Mouse (Mus musculus) embryonic facial prominence, embryonic 10.5 days (tissue): ENCODE measurements at regions not wholly inside any gene's neighbourhood (a gene's known extent, or its start where the extent isn't known, plus 50 kb on each side); places are given as distances from the start of the nearest gene placed in this dataset.

Experiments
- DNase-seq: peaks from one replicate; pipeline ENCODE4 v3.0.0-alpha.2; 2017; ENCODE audit warnings: low spot score
- H3K27ac ChIP-seq: fragments of 300-500 bp; sonication (generic); replicated peaks from 2 replicates; pipeline ENCODE4 v1.5.1; 2016; ENCODE audit warnings: mild to moderate bottlenecking
- H3K27me3 ChIP-seq: fragments of 300-500 bp; sonication (generic); replicated peaks from 2 replicates; pipeline ENCODE4 v1.6.1; 2016; ENCODE audit warnings: low read depth, mild to moderate bottlenecking; ENCODE audit not compliant: poor library complexity, severe bottlenecking
- H3K36me3 ChIP-seq: fragments of 300-500 bp; sonication (generic); replicated peaks from 2 replicates; pipeline ENCODE4 v1.6.1; 2016; ENCODE audit warnings: mild to moderate bottlenecking, moderate library complexity
- H3K4me1 ChIP-seq: fragments of 300-500 bp; sonication (generic); 2 replicates; pipeline ENCODE4 v1.6.1; 2016
- H3K4me3 ChIP-seq: fragments of 300-500 bp; sonication (generic); 2 replicates; pipeline ENCODE4 v1.5.1; 2016; ENCODE audit warnings: mild to moderate bottlenecking, moderate library complexity
- H3K9me3 ChIP-seq: fragments of 300-500 bp; sonication (generic); 2 replicates; pipeline ENCODE4 v1.6.1; 2016; ENCODE audit warnings: mild to moderate bottlenecking
- WGBS: fragments of 180-500 bp; shearing (Covaris S2); methylation state at CpG from one replicate; pipeline ENCODE4 v1.1.7; 2016; 5-methylcytosine and 5-hydroxymethylcytosine counted together

DNA sequence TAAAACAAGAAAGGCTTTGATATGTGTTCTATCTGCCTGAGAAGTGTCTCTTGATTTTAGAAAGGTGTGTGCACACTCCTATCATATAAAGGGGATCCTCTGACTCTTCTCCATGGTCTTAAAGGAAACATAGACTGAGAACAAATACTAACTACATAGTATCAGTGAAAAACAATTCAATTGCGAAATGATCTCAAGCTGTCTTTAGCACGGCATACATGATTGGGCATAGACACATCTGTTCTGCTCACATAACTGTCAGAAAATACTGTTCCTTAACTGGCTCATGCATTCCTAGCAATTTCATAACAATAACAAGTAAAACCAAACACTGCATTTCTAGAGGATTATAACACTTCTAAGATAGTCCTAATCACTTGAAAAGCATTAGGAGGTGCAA lies 95.5 kb upstream of the Kitl start:
- DNase-seq = no peak
- H3K36me3 ChIP-seq = no peaks in the 10 kb centered on the region
- WGBS = 77% methylated on average over 2 of the region's 2 CpGs

DNA sequence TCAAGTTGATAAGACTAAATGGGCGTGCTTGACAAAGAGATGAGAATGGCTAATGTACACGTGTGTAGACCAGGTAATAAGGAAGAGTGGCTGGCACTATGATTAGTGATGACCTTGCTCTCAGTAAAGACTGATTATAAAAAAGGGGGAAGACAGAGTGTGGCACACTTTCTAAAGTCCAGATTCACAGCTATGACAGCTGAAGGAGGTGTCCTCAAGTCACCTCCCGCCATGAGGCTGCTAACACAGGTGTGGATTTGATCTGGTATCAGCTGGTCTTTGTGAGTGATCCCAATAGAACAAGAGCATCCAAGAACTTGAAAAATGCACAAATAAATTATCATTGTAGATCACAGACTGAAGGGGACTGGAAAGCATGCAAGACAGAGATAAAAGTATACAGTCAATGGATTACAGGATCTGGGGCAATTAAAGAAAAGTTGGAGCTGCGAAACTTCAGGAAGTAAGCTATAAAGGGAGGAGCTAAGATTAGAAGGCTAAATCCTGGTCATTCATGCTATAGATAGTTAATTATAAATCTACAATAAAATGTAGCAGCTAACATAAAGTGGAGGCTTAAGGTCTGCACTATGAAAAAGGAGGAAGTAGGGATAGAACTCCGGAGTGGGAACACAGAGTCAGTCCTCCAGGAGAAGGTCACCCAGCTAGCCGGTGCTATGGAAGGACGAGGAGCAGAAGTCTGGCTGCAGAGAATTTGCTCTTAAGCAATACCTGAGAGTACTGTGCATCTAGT lies 96.7 kb upstream of the Kitl start:
- Histone ChIP-seq H3K27me3 (no peaks in the 10 kb centered on the region), H3K27ac (no peak overlapping the region), H3K4me3 (no peak overlapping the region), H3K4me1 (peaks cover 31% of the 10 kb centered on the region), H3K36me3 (no peaks in the 10 kb centered on the region), H3K9me3 (no peaks in the 10 kb centered on the region)
- 90% methylated on average over 7 of the region's 7 CpGs for WGBS
- DNase-seq = no peak

More for the DNA sequence above, 95.5 kb upstream of the Kitl start:
- no peaks in the 10 kb centered on the region for H3K9me3 ChIP-seq
- H3K4me1 ChIP-seq = peaks cover 27% of the 10 kb centered on the region
- H3K27ac ChIP-seq = no peak overlapping the region
- H3K27me3 ChIP-seq = no peaks in the 10 kb centered on the region
- no peak overlapping the region for H3K4me3 ChIP-seq

DNA sequence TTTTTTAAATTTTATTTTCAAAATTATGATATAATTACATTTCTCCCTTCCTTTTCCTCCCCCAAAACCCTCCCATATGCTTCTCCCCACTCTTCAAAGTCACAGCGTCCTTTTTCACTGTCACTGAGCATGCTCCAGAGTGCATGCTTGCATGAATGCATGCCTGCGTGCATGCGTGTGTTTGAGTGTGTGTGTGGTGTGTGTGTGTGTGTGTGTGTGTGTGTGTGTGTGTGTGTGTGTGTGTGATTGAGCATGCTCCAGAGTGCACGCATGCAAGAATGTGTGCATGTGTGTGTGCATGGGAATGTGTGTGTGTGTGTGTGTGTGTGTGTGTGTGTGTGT lies 101.6 kb upstream of the Kitl start:
- H3K9me3 ChIP-seq = no peaks in the 10 kb centered on the region
- H3K27ac ChIP-seq = no peak overlapping the region
- 0 out of 2 replicates have a peak overlapping the region, but pooled peaks have one; percentile 42 for H3K4me3 ChIP-seq
- H3K4me1 ChIP-seq = peaks cover 13% of the 10 kb centered on the region
- no peak for DNase-seq
- H3K36me3 ChIP-seq = no peaks in the 10 kb centered on the region
- 85% methylated on average over 4 of the region's 4 CpGs for WGBS
- H3K27me3 ChIP-seq = no peaks in the 10 kb centered on the region

DNA sequence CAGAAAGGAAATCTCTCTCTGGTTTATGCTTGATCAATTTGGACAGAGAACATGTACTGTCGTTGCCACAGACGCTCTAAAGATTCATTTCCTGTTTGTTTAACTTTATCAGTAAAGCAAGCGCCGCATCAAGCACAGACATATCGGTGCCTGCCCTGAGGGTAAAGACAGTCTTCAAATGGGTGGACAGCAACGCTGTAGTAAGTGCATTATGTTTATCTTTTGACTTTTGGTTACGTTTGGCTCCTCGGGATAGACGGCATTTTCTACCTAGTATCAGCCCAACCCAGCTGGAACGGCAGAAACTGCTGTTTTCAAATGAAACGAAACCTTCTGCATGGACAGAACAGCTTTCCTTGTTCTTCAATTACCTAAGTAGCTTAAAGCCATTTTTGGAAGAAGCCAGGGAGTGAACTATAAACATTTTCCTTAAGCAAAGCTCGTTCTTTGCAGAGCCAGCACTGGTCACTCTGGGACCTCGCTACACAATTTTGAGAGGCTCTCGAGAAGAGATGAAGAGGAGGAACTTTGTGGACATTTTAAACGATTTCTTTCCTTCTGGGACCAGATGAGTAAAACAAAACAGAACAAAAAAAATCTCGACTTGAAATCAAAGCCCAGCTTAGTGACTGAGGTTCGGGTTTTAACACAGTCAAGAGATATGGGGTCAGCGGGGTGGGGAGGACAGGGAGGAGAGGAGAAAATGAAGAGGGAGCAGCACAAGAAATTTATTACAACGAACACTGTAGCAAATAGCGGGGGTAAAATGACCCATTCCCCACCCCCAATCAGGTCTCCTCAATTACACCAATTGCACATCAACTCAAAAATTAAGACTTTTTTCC lies 102.2 kb upstream of the Kitl start:
- H3K9me3 ChIP-seq = no peaks in the 10 kb centered on the region
- peak; percentile 18 for DNase-seq
- H3K4me3 ChIP-seq = peak overlapping the region; percentile 42
- H3K36me3 ChIP-seq = no peaks in the 10 kb centered on the region
- 32% methylated on average over 20 of the region's 20 CpGs for WGBS
- peak overlapping the region; percentile 26; the same call in 1 of the 2 replicates for H3K27ac ChIP-seq
- H3K4me1 ChIP-seq = peaks cover 13% of the 10 kb centered on the region
- no peaks in the 10 kb centered on the region for H3K27me3 ChIP-seq

DNA sequence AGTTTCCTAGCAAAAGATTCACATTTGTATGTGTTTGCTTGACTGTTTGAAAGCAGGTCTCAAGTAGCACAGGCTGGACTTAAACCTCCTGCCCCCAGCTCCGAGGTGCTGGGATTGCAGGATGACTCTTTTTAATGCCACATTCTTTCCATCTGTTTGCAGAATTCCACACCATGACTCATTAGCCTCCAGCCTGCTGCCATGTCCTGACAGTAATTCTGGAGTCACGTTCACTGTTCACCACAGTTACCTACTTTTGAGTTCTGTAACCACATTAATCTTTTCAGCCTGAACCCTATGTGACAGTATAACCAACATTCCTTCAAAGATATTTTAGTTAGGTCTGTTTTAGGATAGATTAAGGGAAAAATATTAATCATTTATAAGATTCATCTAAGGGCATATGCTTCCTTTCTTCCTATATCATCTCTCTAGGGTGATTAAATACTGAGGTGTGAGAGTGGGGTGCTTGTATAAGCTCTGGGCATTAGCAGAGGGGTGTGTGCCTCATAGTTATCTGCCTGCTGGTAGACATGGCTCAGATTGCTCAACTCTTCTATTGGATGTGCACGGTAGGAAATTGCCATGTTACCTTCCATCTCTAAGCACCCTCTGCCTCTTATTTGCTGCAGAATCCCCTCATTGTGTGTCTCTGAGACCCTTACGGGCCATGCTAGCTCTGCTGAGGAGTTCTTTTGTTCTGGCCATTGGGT lies 105.3 kb upstream of the Kitl start:
- H3K4me3 ChIP-seq = no peak overlapping the region
- no peaks in the 10 kb centered on the region for H3K36me3 ChIP-seq
- H3K9me3 ChIP-seq = no peaks in the 10 kb centered on the region
- peaks cover 20% of the 10 kb centered on the region for H3K4me1 ChIP-seq
- 73% methylated on average over 4 of the region's 4 CpGs for WGBS
- H3K27ac ChIP-seq = no peak overlapping the region
- DNase-seq = no peak
- no peaks in the 10 kb centered on the region for H3K27me3 ChIP-seq

DNA sequence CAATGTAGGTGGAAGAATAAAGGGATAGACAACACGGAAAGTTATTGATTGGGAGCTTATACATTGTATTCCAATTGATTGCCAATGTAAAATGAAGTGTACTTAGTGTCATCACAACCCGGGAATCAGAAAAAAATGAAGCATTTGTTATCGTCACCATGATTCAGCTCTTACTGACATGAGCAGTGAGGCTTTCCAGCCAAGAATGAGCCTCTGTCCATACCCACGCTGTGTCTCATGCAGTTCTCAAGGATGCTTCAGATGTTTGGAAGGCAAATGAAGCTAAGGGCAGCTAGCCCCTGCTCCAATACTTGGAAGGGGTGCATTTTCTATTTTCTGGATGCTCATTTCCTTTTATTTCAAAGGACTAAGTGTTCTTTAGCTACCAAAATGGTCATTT lies 107.4 kb upstream of the Kitl start:
- no peak overlapping the region for H3K4me3 ChIP-seq
- H3K9me3 ChIP-seq = no peaks in the 10 kb centered on the region
- 72% methylated on average over 4 of the region's 4 CpGs for WGBS
- H3K27me3 ChIP-seq = no peaks in the 10 kb centered on the region
- no peak for DNase-seq
- H3K4me1 ChIP-seq = peaks cover 10% of the 10 kb centered on the region
- no peak overlapping the region for H3K27ac ChIP-seq
- H3K36me3 ChIP-seq = no peaks in the 10 kb centered on the region

DNA sequence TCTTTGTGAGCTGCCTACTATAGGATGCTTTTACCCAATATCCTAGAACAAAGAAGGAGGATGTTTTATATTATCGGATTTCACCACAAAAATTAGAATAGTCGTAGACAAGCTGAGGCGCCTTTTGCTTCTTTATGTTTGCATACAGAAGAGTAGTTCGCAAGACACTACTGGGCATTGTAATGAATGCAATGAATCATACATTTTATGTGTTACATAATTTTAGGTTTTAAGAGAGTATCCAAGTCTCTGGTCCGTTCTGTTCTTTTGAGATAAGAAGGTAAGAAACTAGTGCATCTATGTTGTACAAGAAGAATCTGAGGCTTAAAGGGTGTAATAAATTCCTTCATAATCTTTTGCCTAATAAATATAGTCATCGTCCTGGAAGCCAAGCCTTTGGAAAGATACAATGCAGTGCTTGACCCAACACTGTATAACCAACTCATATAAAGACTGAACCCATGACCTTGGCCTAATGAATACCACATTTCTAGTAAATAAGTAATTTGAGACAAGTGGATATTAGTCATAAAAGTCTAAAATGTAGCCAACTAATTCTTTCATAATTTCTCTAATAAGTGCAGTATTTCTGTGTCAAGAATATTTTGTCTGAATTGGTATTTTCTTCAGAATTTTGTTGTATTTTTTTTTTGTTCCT lies 108.5 kb upstream of the Kitl start:
- H3K4me3 ChIP-seq = no peak overlapping the region
- no peaks in the 10 kb centered on the region for H3K9me3 ChIP-seq
- DNase-seq = no peak
- H3K27ac ChIP-seq = no peak overlapping the region
- H3K4me1 ChIP-seq = peaks cover 8% of the 10 kb centered on the region; the same call in 1 of the 2 replicates
- WGBS = 81% methylated on average over 6 of the region's 6 CpGs
- H3K36me3 ChIP-seq = no peaks in the 10 kb centered on the region
- H3K27me3 ChIP-seq = no peaks in the 10 kb centered on the region

DNA sequence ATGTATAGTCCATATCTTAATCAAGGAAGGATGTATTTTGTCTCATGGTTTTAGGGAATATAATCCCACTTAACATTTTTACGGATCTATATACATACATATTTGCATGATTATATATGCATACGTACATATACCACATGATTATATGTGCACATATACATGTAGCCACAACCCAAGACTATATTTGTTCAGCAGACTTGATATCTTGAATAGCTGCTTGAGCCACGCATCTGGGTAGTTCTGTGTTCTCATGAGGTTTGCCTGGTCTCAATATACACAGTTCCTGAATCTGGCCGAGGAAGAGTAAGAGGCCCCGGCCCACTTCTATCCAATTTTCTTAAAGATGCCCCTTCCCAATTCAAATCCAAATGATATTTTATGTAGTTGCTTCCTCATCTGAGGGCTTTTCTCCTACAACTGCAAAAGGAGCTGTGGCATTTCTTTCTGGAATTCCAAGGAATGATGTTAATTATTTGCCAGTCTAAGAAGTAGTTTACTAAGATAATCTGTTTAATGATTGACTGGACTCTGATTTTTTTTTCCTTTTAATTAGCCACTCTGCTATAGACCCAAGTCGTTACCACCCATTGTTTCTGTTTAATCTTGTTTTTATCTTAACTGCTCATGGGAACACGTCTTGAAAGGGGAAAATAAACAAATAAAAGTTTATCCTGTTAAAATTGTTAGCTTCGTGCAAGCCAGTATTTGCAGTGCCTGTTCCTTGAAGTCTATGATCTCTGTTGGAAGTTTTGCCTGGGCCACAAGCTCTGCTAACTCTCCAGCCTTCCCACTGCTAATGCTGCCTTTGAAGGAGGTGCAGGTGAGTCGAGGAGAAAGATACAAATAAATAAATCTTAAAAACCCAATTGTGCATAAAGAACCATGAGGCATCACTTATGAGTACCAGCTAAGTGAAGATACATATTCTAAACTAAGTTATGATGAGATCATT lies 112.9 kb upstream of the Kitl start:
- 73% methylated on average over 9 of the region's 9 CpGs for WGBS
- H3K9me3 ChIP-seq = no peaks in the 10 kb centered on the region
- DNase-seq = no peak
- no peak overlapping the region for H3K4me3 ChIP-seq
- H3K4me1 ChIP-seq = peaks cover 8% of the 10 kb centered on the region; the same call in 1 of the 2 replicates
- no peaks in the 10 kb centered on the region for H3K36me3 ChIP-seq
- no peak overlapping the region for H3K27ac ChIP-seq
- no peaks in the 10 kb centered on the region for H3K27me3 ChIP-seq

DNA sequence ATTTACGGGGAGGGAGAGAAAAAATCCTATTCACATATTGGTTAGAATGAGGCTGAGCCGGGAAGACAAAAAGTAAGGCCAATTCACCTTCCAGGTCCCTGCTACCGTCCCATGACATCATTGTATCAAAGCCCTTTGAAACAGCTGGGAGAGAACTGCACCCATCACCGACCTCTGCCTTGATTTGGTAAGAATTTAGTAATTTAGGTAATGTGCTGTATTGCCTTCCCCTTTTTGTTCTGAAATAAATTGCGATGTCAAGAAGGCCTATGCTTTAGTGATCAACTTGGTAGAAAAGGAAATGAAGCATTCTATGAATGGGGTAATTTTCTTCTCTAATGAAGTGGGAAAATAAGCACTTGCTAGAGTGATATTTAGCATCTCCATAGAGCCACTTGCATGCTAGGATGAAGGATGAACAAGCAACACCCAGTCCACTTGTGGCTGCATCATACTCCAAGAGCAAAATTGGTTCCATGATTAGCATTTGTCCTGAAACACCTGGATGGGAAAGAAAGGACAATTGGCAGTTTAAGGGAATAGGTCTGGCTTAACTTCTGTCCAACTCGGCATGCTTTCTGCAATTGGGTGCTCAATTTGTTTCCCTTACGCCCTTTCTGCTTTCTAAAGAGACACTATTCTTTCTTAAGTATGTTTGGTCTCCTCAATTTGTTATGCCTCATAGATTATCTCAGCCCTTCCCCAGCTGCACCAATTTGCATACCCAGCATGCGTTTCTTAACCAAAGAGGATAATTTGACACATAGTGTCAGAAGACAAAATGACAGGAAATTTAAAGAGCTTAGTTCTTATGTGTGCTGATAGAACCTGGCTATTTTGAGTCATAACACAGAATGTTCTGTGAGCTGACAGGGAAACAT lies 114.2 kb upstream of the Kitl start:
- DNase-seq = no peak
- WGBS = 82% methylated on average over 8 of the region's 8 CpGs
- Histone ChIP-seq H3K27ac (no peak overlapping the region), H3K27me3 (no peaks in the 10 kb centered on the region), H3K36me3 (no peaks in the 10 kb centered on the region), H3K4me1 (peaks cover 8% of the 10 kb centered on the region; the same call in 1 of the 2 replicates), H3K4me3 (no peak overlapping the region), H3K9me3 (no peaks in the 10 kb centered on the region)

DNA sequence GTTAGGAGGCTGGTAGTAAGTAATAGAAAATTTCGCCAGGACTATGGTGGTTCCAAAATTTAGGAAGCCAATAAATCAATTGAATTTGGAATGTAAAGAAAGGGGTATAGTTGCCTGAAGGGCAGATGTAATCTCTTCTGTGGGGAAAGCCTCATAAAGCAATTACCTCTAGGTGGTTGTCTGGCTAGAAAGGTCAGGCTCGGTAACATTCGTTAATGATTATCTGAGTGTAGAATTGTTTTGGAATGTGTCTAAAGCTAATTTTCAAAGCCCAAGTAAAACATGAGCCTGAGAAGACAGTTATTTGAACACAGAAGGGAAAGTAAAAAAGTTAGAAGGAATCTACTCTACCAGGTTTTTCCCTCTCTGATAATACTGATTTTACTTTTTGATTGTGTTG lies 121.4 kb upstream of the Kitl start:
- Histone ChIP-seq H3K27ac (no peak overlapping the region), H3K36me3 (no peaks in the 10 kb centered on the region), H3K27me3 (no peaks in the 10 kb centered on the region), H3K4me3 (no peak overlapping the region), H3K4me1 (peaks cover 19% of the 10 kb centered on the region), H3K9me3 (no peaks in the 10 kb centered on the region)
- WGBS = 28% methylated on average over 3 of the region's 3 CpGs
- DNase-seq = no peak

DNA sequence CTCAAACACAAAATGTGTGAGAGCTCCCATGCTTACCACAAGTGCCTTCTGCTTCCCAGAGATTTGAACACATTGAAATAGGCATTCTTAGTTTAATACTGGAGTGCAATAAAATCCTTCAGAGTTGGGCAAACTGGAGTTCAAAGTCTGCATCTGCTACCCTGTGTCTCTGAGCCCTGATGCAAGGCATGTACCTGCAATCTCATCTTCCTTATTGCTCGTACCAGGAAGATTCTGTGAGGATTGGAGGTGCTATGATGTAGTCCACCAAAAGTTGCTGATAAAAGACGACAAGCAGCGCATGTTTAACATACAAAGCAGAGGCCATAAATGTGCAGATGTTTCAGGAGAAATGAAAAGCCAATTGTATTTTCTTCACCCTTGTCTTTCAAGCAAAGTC lies 123.5 kb upstream of the Kitl start:
- H3K27me3 ChIP-seq = no peaks in the 10 kb centered on the region
- no peak overlapping the region for H3K4me3 ChIP-seq
- peaks cover 19% of the 10 kb centered on the region for H3K4me1 ChIP-seq
- H3K9me3 ChIP-seq = no peaks in the 10 kb centered on the region
- H3K36me3 ChIP-seq = no peaks in the 10 kb centered on the region
- H3K27ac ChIP-seq = no peak overlapping the region
- WGBS = 93% methylated on average over 3 of the region's 3 CpGs
- DNase-seq = no peak
